Mouse (Mus musculus) embryonic facial prominence, embryonic 11.5 days (tissue): ENCODE data around the gene Ttll5. TPM values are rescaled to one million over a fixed set of nuclear protein-coding genes. Genes with fewer than 3 reads are reported as not detected.

Experiments
- ATAC-seq: fragments of 200-750 bp; cut with Nextera tagmentation; replicated peaks from 2 replicates; pipeline ENCODE4 v1.8.0; 2017; ENCODE audit warnings: low read depth; ENCODE audit not compliant: insufficient number of reproducible peaks, low FRiP score, low TSS enrichment
- DNase-seq: peaks from one replicate; pipeline ENCODE4 v3.0.0-alpha.2; 2015; ENCODE audit warnings: low spot score
- H3K27ac ChIP-seq: fragments of 300-500 bp; sonication (generic); replicated peaks from 2 replicates; pipeline ENCODE4 v1.5.1; 2014; ENCODE audit warnings: mild to moderate bottlenecking, low read depth, low read length, control low read depth
- H3K27me3 ChIP-seq: fragments of 300-500 bp; sonication (generic); 2 replicates; pipeline ENCODE4 v1.6.1; 2014; ENCODE audit warnings: mild to moderate bottlenecking, low read length, moderate library complexity, mixed read lengths; ENCODE audit not compliant: control insufficient read depth, insufficient read depth
- H3K36me3 ChIP-seq: fragments of 300-500 bp; sonication (generic); replicated peaks from 2 replicates; pipeline ENCODE4 v1.6.1; 2014; ENCODE audit warnings: low read depth, mild to moderate bottlenecking, low read length, moderate library complexity, mixed read lengths; ENCODE audit not compliant: control insufficient read depth, insufficient read depth
- H3K4me1 ChIP-seq: fragments of 300-500 bp; sonication (generic); 2 replicates; pipeline ENCODE4 v1.6.1; 2014; ENCODE audit warnings: low read length, mixed read lengths; ENCODE audit not compliant: control insufficient read depth, insufficient read depth
- H3K4me2 ChIP-seq: fragments of 300-500 bp; sonication (generic); 2 replicates; pipeline ENCODE4 v1.6.1; 2014; ENCODE audit warnings: low read depth, mild to moderate bottlenecking, control low read depth, low read length, moderate library complexity
- H3K4me3 ChIP-seq: fragments of 300-500 bp; sonication (generic); 2 replicates; pipeline ENCODE4 v1.5.1; 2014; ENCODE audit warnings: low read depth, low read length, control low read depth
- H3K9ac ChIP-seq: fragments of 300-500 bp; sonication (generic); replicated peaks from 2 replicates; pipeline ENCODE4 v1.6.1; 2014; ENCODE audit warnings: mild to moderate bottlenecking, control low read depth, low read length
- H3K9me3 ChIP-seq: fragments of 300-500 bp; sonication (generic); replicated peaks from 2 replicates; pipeline ENCODE4 v1.6.1; 2016; ENCODE audit warnings: mild to moderate bottlenecking, low read length, inconsistent platforms, mixed read lengths; ENCODE audit not compliant: control insufficient read depth
- WGBS: fragments of 180-500 bp; shearing (Covaris S2); extraction: QIAGEN DNeasy Blood & Tissue Kit; methylation state at CpG from one replicate; pipeline ENCODE4 v1.1.7; 2014; 5-methylcytosine and 5-hydroxymethylcytosine counted together
- polyA plus RNA-seq: library from polyadenylated mRNA; unstranded; fragments of >200 nt; fragmentation: Nextera tagmentation; extraction: Ambion mirVana; gene quantifications from 2 replicates; pipeline ENCODE4 v1.2.1, GENCODE M21; 2014

The Ttll5 gene
- polyA plus RNA-seq, 1 experiment from 2014 or later = 16.4 TPM

GRCm38 (mm10) chr12:85848164-85848958 lies 23.9 kb downstream of the Ttll5 start:
- no peaks in the 10 kb centered on the region for H3K27me3 ChIP-seq
- H3K4me1 ChIP-seq = no peaks in the 10 kb centered on the region
- H3K9ac ChIP-seq = no peak overlapping the region
- 84% methylated on average over 7 of the region's 7 CpGs for WGBS
- H3K27ac ChIP-seq = no peak overlapping the region
- ATAC-seq (no peak), DNase-seq (peak; percentile 48)
- no peak overlapping the region for H3K4me3 ChIP-seq
- H3K9me3 ChIP-seq = no peaks in the 10 kb centered on the region
- H3K36me3 ChIP-seq = no peaks in the 10 kb centered on the region
- H3K4me2 ChIP-seq = no peak overlapping the region

DNA sequence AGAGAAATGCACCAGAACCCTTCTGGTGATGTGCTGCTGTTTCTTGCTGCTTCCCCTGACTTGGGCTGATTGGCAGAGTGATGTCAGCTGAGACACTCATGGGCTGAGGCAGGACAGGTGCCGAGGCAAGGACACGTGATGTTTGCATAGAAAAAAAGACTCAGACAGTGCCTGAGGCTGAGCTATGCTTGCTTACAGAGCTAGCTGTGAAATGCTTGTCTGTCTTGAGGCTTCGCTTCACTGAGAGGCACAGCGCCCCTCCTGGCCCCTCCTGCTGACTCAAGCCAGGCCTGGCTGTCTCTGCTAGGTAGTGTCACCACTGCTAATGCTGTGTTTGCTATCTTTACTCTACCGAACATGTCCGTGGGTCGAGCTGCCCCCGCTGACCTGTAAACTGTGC lies 26.2 kb downstream of the Ttll5 start:
- Histone ChIP-seq H3K9ac (no peak overlapping the region), H3K4me3 (no peak overlapping the region), H3K27me3 (no peaks in the 10 kb centered on the region), H3K4me1 (no peaks in the 10 kb centered on the region), H3K36me3 (no peaks in the 10 kb centered on the region), H3K27ac (no peak overlapping the region), H3K4me2 (no peak overlapping the region), H3K9me3 (no peaks in the 10 kb centered on the region)
- ATAC-seq (no peak), DNase-seq (no peak)
- WGBS = 88% methylated on average over 8 of the region's 8 CpGs

DNA sequence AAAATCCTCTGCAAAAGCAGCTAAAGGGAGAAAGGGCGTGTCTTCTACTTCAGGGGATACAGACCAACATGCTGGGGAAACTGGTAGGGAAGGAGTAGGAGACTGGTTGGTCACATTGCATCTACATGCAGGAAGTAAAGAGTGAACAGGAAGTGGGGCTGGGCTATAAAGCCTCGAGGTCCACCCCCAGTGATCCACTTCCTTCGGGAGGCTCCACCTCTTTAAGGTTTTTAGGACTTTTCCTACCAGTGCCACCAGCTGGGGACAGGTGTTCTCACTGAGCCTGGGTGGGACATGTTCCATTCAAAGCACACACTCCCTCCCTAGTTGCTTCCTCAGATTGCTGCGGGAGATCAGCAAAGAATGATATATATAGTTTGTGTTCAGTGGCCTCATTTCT lies 29.4 kb downstream of the Ttll5 start:
- no peak overlapping the region for H3K27ac ChIP-seq
- H3K27me3 ChIP-seq = no peaks in the 10 kb centered on the region
- H3K4me1 ChIP-seq = no peaks in the 10 kb centered on the region
- DNase-seq (no peak), ATAC-seq (no peak)
- no peak overlapping the region for H3K4me3 ChIP-seq
- H3K4me2 ChIP-seq = no peak overlapping the region
- H3K9ac ChIP-seq = no peak overlapping the region
- WGBS = 84% methylated on average over 4 of the region's 4 CpGs
- no peaks in the 10 kb centered on the region for H3K36me3 ChIP-seq
- no peaks in the 10 kb centered on the region for H3K9me3 ChIP-seq

GRCm38 (mm10) chr12:85854271-85854670 lies 29.8 kb downstream of the Ttll5 start:
- no peak overlapping the region for H3K27ac ChIP-seq
- H3K4me3 ChIP-seq = no peak overlapping the region
- ATAC-seq (no peak), DNase-seq (no peak)
- H3K4me2 ChIP-seq = no peak overlapping the region
- no peaks in the 10 kb centered on the region for H3K36me3 ChIP-seq
- WGBS = 93% methylated on average over 1 of the region's 1 CpGs
- H3K27me3 ChIP-seq = no peaks in the 10 kb centered on the region
- no peaks in the 10 kb centered on the region for H3K9me3 ChIP-seq
- no peaks in the 10 kb centered on the region for H3K4me1 ChIP-seq
- no peak overlapping the region for H3K9ac ChIP-seq

- ATAC-seq = no peak
- no peaks in the 10 kb centered on the region for H3K9me3 ChIP-seq
- H3K9ac ChIP-seq = no peak overlapping the region
- H3K27me3 ChIP-seq = no peaks in the 10 kb centered on the region
- no peak for DNase-seq
- no peaks in the 10 kb centered on the region for H3K36me3 ChIP-seq
- H3K4me3 ChIP-seq = no peak overlapping the region
- H3K4me1 ChIP-seq = no peaks in the 10 kb centered on the region
- WGBS = 90% methylated on average over 7 of the region's 7 CpGs
- H3K27ac ChIP-seq = no peak overlapping the region
- H3K4me2 ChIP-seq = no peak overlapping the region
Observed at GRCm38 (mm10) chr12:85857300-85857699, 32.8 kb downstream of the Ttll5 start.

GRCm38 (mm10) chr12:85859111-85859510 lies 34.7 kb downstream of the Ttll5 start:
- H3K4me2 ChIP-seq = no peak overlapping the region
- ATAC-seq (no peak), DNase-seq (no peak)
- H3K36me3 ChIP-seq = no peaks in the 10 kb centered on the region
- H3K4me3 ChIP-seq = no peak overlapping the region
- no peak overlapping the region for H3K9ac ChIP-seq
- no peaks in the 10 kb centered on the region for H3K27me3 ChIP-seq
- H3K27ac ChIP-seq = no peak overlapping the region
- H3K4me1 ChIP-seq = peaks cover 2% of the 10 kb centered on the region; the same call in 1 of the 2 replicates
- H3K9me3 ChIP-seq = no peaks in the 10 kb centered on the region
- WGBS = 82% methylated on average over 3 of the region's 3 CpGs

DNA sequence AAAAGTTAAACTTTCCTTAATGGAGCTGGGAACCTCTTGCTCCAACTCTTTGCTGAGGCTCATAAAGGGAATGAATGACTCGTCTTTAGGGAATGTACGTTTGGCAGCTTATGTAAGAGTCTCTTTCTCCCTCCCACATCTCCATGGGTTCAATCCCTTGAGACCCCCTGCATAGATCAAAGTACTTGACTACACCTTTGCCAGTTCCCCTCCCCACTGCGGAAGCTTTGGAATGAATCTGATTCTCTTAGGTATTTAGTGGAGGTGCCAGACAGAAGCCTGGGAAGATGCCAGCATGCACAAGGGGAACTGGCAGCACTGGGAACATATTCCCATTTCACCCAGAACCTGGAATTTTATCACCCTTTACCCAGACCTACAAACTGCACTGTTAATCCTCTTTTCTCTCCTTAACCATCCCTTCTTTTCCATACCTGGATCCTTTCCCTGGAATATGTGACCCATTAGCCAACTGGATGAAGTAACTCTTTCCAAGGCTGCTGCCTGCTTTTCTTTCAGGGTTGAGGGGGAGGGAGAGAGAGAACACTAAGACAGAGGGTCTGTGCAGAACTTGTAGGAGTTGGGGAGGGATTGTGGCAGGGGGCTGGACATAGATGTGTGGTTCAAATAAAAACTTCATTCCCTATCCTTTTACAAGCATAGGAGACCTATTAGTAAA lies 35.2 kb downstream of the Ttll5 start:
- no peak overlapping the region for H3K9ac ChIP-seq
- WGBS = 71% methylated on average over 3 of the region's 3 CpGs
- ATAC-seq = no peak
- H3K4me1 ChIP-seq = peaks cover 2% of the 10 kb centered on the region; the same call in 1 of the 2 replicates
- H3K9me3 ChIP-seq = no peaks in the 10 kb centered on the region
- H3K36me3 ChIP-seq = no peaks in the 10 kb centered on the region
- no peak overlapping the region for H3K4me3 ChIP-seq
- H3K4me2 ChIP-seq = no peak overlapping the region
- no peak for DNase-seq
- no peaks in the 10 kb centered on the region for H3K27me3 ChIP-seq
- H3K27ac ChIP-seq = no peak overlapping the region

- no peak overlapping the region for H3K9ac ChIP-seq
- no peaks in the 10 kb centered on the region for H3K9me3 ChIP-seq
- no peak overlapping the region for H3K4me3 ChIP-seq
- ATAC-seq = no peak
- peaks cover 2% of the 10 kb centered on the region; the same call in 1 of the 2 replicates for H3K4me1 ChIP-seq
- no peak overlapping the region for H3K4me2 ChIP-seq
- no peak overlapping the region for H3K27ac ChIP-seq
- 24% methylated on average over 2 of the region's 2 CpGs for WGBS
- no peak for DNase-seq
- no peaks in the 10 kb centered on the region for H3K36me3 ChIP-seq
- no peaks in the 10 kb centered on the region for H3K27me3 ChIP-seq
Observed at GRCm38 (mm10) chr12:85862514-85862913, 38.1 kb downstream of the Ttll5 start.
